Mouse (Mus musculus) hindbrain, embryonic 11.5 days (tissue): ENCODE measurements around the gene Ifi203. TPM values are rescaled to one million over a fixed set of nuclear protein-coding genes. Genes with fewer than 3 reads are reported as not detected.
"Not testable (repeated sequence)": the region's sequence is repeated elsewhere in the genome, so short reads cannot be mapped to it uniquely, and the experiment has no call there.

ENCODE experiments used
- ATAC-seq: fragments of 200-750 bp; cut with Nextera tagmentation; 2 replicates; pipeline ENCODE4 v1.8.0; 2017; ENCODE audit warnings: mild to moderate bottlenecking, moderate TSS enrichment, moderate library complexity; ENCODE audit not compliant: low FRiP score
- DNase-seq: peaks from one replicate; pipeline ENCODE4 v3.0.0-alpha.2; 2015; ENCODE audit warnings: low spot score
- H3K27ac ChIP-seq: fragments of 300-500 bp; sonication (generic); 2 replicates; pipeline ENCODE4 v1.5.1; 2014; ENCODE audit warnings: mild to moderate bottlenecking, low read depth, low read length
- H3K27me3 ChIP-seq: fragments of 300-500 bp; sonication (generic); 2 replicates; pipeline ENCODE4 v1.6.1; 2014; ENCODE audit warnings: mild to moderate bottlenecking, low read length, moderate library complexity, mixed read lengths; ENCODE audit not compliant: control insufficient read depth, insufficient read depth
- H3K36me3 ChIP-seq: fragments of 300-500 bp; sonication (generic); 2 replicates; pipeline ENCODE4 v1.6.1; 2014; ENCODE audit warnings: mild to moderate bottlenecking, low read length, moderate library complexity, mixed read lengths; ENCODE audit not compliant: control insufficient read depth, insufficient read depth
- H3K4me1 ChIP-seq: fragments of 300-500 bp; sonication (generic); replicated peaks from 2 replicates; pipeline ENCODE4 v1.6.1; 2014; ENCODE audit warnings: low read length, mixed read lengths; ENCODE audit not compliant: control insufficient read depth, insufficient read depth
- H3K4me2 ChIP-seq: fragments of 300-500 bp; sonication (generic); replicated peaks from 2 replicates; pipeline ENCODE4 v1.6.1; 2014; ENCODE audit warnings: mild to moderate bottlenecking, low read depth, low read length
- H3K4me3 ChIP-seq: fragments of 300-500 bp; sonication (generic); 2 replicates; pipeline ENCODE4 v1.5.1; 2014; ENCODE audit warnings: low read depth, low read length
- H3K9ac ChIP-seq: fragments of 300-500 bp; sonication (generic); 2 replicates; pipeline ENCODE4 v1.6.1; 2014; ENCODE audit warnings: low read depth, low read length
- H3K9me3 ChIP-seq: fragments of 300-500 bp; sonication (generic); 2 replicates; pipeline ENCODE4 v1.6.1; 2016; ENCODE audit warnings: low read length; ENCODE audit not compliant: control insufficient read depth
- WGBS: fragments of 180-500 bp; shearing (Covaris S2); extraction: QIAGEN DNeasy Blood & Tissue Kit; methylation state at CpG from one replicate; pipeline ENCODE4 v1.1.7; 2014; 5-methylcytosine and 5-hydroxymethylcytosine counted together
- polyA plus RNA-seq: library from polyadenylated mRNA; unstranded; fragments of >200 nt; fragmentation: Nextera tagmentation; extraction: Ambion mirVana; gene quantifications from 2 replicates; pipeline ENCODE4 v1.2.1, GENCODE M21; 2014

Gene Ifi203
- polyA plus RNA-seq, 1 experiment from 2014 or later = 0.23 TPM

- no peaks in the 10 kb centered on the region for H3K27me3 ChIP-seq
- DNase-seq (no peak), ATAC-seq (no peak)
- H3K9ac ChIP-seq = no peak overlapping the region
- H3K27ac ChIP-seq = no peak overlapping the region
- no peaks in the 10 kb centered on the region for H3K4me1 ChIP-seq
- H3K4me3 ChIP-seq = no peak overlapping the region
- H3K9me3 ChIP-seq = no peaks in the 10 kb centered on the region
- H3K36me3 ChIP-seq = no peaks in the 10 kb centered on the region
- 71% methylated on average over 2 of the region's 2 CpGs for WGBS
- H3K4me2 ChIP-seq = no peak overlapping the region
Observed at GRCm38 (mm10) chr1:173955071-173955796, 12.8 kb upstream of the Ifi203 start.

- 93% methylated on average over 1 of the region's 1 CpGs for WGBS
- no peaks in the 10 kb centered on the region for H3K27me3 ChIP-seq
- H3K4me2 ChIP-seq = no peak overlapping the region
- H3K4me3 ChIP-seq = no peak overlapping the region
- H3K9ac ChIP-seq = no peak overlapping the region
- no peaks in the 10 kb centered on the region for H3K9me3 ChIP-seq
- H3K36me3 ChIP-seq = no peaks in the 10 kb centered on the region
- no peaks in the 10 kb centered on the region for H3K4me1 ChIP-seq
- DNase-seq (no peak), ATAC-seq (no peak)
- no peak overlapping the region for H3K27ac ChIP-seq
Observed at GRCm38 (mm10) chr1:173953563-173953962, 11.1 kb upstream of the Ifi203 start.

GRCm38 (mm10) chr1:173949044-173949443 is 6.6 kb upstream of the Ifi203 start:
- H3K27ac ChIP-seq, H3K4me2 ChIP-seq, H3K9me3 ChIP-seq, ATAC-seq, H3K27me3 ChIP-seq, H3K36me3 ChIP-seq, DNase-seq, H3K4me1 ChIP-seq, H3K4me3 ChIP-seq, H3K9ac ChIP-seq: not testable (repeated sequence)
- 86% methylated on average over 2 of the region's 2 CpGs for WGBS

- not testable (repeated sequence) for H3K36me3 ChIP-seq, H3K4me1 ChIP-seq, ATAC-seq, H3K9ac ChIP-seq, H3K27me3 ChIP-seq, H3K4me2 ChIP-seq, DNase-seq, H3K27ac ChIP-seq, H3K4me3 ChIP-seq, H3K9me3 ChIP-seq
Observed at GRCm38 (mm10) chr1:173942780-173943066, 251 bp upstream of the Ifi203 start.

GRCm38 (mm10) chr1:173941522-173941921 is 950 bp downstream of the Ifi203 start:
- H3K4me3 ChIP-seq, H3K27ac ChIP-seq, DNase-seq, ATAC-seq, H3K9ac ChIP-seq, H3K4me1 ChIP-seq, H3K27me3 ChIP-seq, H3K4me2 ChIP-seq, H3K36me3 ChIP-seq, H3K9me3 ChIP-seq: not testable (repeated sequence)
- WGBS = 95% methylated on average over 2 of the region's 2 CpGs

- H3K27me3 ChIP-seq, H3K27ac ChIP-seq, H3K4me2 ChIP-seq, H3K4me3 ChIP-seq, H3K9ac ChIP-seq, H3K36me3 ChIP-seq, H3K9me3 ChIP-seq, DNase-seq, H3K4me1 ChIP-seq, ATAC-seq: not testable (repeated sequence)
- 72% methylated on average over 2 of the region's 3 CpGs for WGBS
Observed at GRCm38 (mm10) chr1:173919279-173919678, 23.2 kb downstream of the Ifi203 start.

GRCm38 (mm10) chr1:173914559-173914958 is 27.9 kb downstream of the Ifi203 start:
- WGBS = 81% methylated on average over 2 of the region's 2 CpGs

GRCm38 (mm10) chr1:173913256-173913791 is 29.1 kb downstream of the Ifi203 start:
- not testable (repeated sequence) for H3K4me3 ChIP-seq, H3K9ac ChIP-seq, DNase-seq, H3K27ac ChIP-seq, ATAC-seq, H3K9me3 ChIP-seq, H3K36me3 ChIP-seq, H3K4me2 ChIP-seq, H3K4me1 ChIP-seq, H3K27me3 ChIP-seq

More at GRCm38 (mm10) chr1:173914559-173914958, 27.9 kb downstream of the Ifi203 start:
- Histone ChIP-seq H3K4me3 (no peak overlapping the region), H3K27me3 (no peaks in the 10 kb centered on the region), H3K36me3 (no peaks in the 10 kb centered on the region), H3K4me2 (no peak overlapping the region), H3K4me1 (no peaks in the 10 kb centered on the region), H3K9ac (no peak overlapping the region), H3K27ac (no peak overlapping the region), H3K9me3 (no peaks in the 10 kb centered on the region)
- DNase-seq (no peak), ATAC-seq (0 out of 2 replicates have a peak, but pooled peaks have one; percentile 33)

GRCm38 (mm10) chr1:173912548-173913255 is 29.8 kb downstream of the Ifi203 start, which contains the start of gene Ifi211:
Gene Ifi211 (minus strand): TSS chr1:173913046.
- ATAC-seq, H3K9me3 ChIP-seq, H3K9ac ChIP-seq, DNase-seq, H3K4me3 ChIP-seq, H3K4me1 ChIP-seq, H3K36me3 ChIP-seq, H3K27ac ChIP-seq, H3K4me2 ChIP-seq, H3K27me3 ChIP-seq: not testable (repeated sequence)
- WGBS = 84% methylated on average over 6 of the region's 6 CpGs
